Mouse (Mus musculus): ENCODE data around the gene Dglucy. TPM values are rescaled to one million over a fixed set of nuclear protein-coding genes. Genes with fewer than 3 reads are reported as not detected.

Gene Dglucy
- total and polyA plus RNA-seq, 2 experiments from 2014 or later, result 7.9 to 12.4 TPM

DNA sequence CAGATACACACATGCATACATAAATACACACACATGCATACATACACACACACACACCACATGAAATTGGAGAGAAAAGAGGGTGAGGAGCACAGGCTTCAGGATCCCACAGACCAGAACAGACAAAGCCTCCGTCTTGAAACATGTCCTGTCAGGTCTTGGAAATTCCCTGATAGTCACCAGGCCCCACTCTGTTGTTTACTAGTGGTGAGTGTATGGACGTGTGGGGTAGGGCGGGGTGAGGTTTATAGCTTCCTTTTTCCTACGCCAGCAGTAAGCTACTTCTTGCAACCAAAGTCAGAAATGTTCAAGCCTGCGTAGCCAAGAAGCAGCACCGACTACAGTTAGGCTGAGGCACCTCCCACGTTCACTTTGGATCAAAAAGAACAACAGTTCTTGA, 104.3 kb downstream of the Dglucy start:
- TF ChIP-seq CTCF (IDR thresholded peaks at IDR 0.05; ENCODE audit: low read depth) (no peak), EP300 (IDR thresholded peaks at IDR 0.05; ENCODE audit: low read depth) (no peak)
- H3K9ac ChIP-seq (replicated peaks; ENCODE audit: low read depth, low read length), result no peak overlapping the region
- no peak overlapping the region for H3K4me2 ChIP-seq (ENCODE audit: low read depth, low read length)
- H3K4me3 ChIP-seq (ENCODE audit: low read depth, low read length), result no peak overlapping the region
- H3K27ac ChIP-seq (ENCODE audit: low read depth), result no peak overlapping the region
- ATAC-seq (ENCODE audit: insufficient read depth, low read depth) (no peak), DNase-seq (ENCODE audit: low spot score) (no peak)
- H3K27me3 ChIP-seq (ENCODE audit: control insufficient read depth, insufficient read depth, low read length), result no peaks in the 10 kb centered on the region
- WGBS, result 64% methylated on average over 7 of the region's 7 CpGs
- no peaks in the 10 kb centered on the region for H3K9me3 ChIP-seq (replicated peaks; ENCODE audit: control insufficient read depth, low read length)
- H3K36me3 ChIP-seq (replicated peaks; ENCODE audit: control insufficient read depth, insufficient read depth, low read length), result 0 out of 2 replicates have a peak, but pooled peaks cover 1% of the 10 kb centered on the region
- no peaks in the 10 kb centered on the region for H3K4me1 ChIP-seq (ENCODE audit: control insufficient read depth, insufficient read depth)

DNA sequence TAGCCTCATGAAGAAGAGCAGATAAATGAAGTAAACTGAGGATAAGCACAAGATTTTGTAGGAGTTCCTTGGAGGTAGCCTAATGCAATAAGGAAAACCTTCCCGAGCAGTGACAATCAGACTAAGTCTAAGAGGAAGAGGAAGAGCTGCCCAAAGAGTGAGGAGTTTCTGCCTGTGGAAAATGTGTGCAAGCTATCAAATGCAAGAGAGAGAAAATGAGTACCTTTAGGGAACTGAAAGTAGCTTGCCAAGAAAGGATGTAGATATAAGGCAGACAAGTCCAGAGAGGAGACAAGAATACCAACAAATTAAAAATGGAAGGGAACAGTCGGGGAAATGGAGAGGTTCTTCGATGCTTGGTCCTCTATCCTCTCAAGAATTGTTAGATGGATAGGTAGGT, 106.7 kb downstream of the Dglucy start:
- ATAC-seq (ENCODE audit: insufficient read depth, low read depth), result no peak
- TF ChIP-seq EP300 (IDR thresholded peaks at IDR 0.05; ENCODE audit: low read depth) (no peak), CTCF (IDR thresholded peaks at IDR 0.05; ENCODE audit: low read depth) (no peak)
- Histone ChIP-seq H3K4me2 (ENCODE audit: low read depth, low read length) (no peak overlapping the region), H3K36me3 (replicated peaks; ENCODE audit: control insufficient read depth, insufficient read depth, low read length) (no peaks in the 10 kb centered on the region), H3K27me3 (ENCODE audit: control insufficient read depth, insufficient read depth, low read length) (no peaks in the 10 kb centered on the region), H3K4me1 (ENCODE audit: control insufficient read depth, insufficient read depth) (no peaks in the 10 kb centered on the region), H3K9me3 (replicated peaks; ENCODE audit: control insufficient read depth, low read length) (no peaks in the 10 kb centered on the region), H3K27ac (ENCODE audit: low read depth) (no peak overlapping the region), H3K9ac (replicated peaks; ENCODE audit: low read depth, low read length) (no peak overlapping the region), H3K4me3 (ENCODE audit: low read depth, low read length) (no peak overlapping the region)
- 88% methylated on average over 3 of the region's 3 CpGs for WGBS
- no peak for DNase-seq (ENCODE audit: low spot score)

DNA sequence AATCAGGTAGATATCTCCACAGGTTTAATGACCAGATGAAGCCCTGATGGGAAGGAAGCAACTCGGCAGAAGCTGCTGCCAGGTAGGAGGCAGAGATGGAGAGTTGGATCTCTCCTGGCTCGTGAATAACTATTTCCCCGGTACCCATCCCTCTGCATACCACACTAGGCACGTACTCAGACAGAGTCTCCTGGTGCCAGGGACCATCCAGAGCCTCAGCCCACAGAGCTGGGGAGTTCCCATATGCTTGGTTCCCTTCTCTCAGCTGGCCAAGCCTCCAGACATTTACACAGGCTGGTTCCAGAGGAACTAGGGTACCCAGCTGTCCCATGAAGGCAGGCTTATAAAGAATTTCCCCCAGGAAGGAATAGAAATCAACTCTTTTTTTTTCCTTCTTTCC, 108.0 kb downstream of the Dglucy start:
- Histone ChIP-seq H3K9ac (replicated peaks; ENCODE audit: low read depth, low read length) (no peak overlapping the region), H3K27me3 (ENCODE audit: control insufficient read depth, insufficient read depth, low read length) (no peaks in the 10 kb centered on the region), H3K4me1 (ENCODE audit: control insufficient read depth, insufficient read depth) (no peaks in the 10 kb centered on the region), H3K36me3 (replicated peaks; ENCODE audit: control insufficient read depth, insufficient read depth, low read length) (no peaks in the 10 kb centered on the region), H3K4me2 (ENCODE audit: low read depth, low read length) (no peak overlapping the region), H3K27ac (ENCODE audit: low read depth) (no peak overlapping the region), H3K9me3 (replicated peaks; ENCODE audit: control insufficient read depth, low read length) (no peaks in the 10 kb centered on the region), H3K4me3 (ENCODE audit: low read depth, low read length) (no peak overlapping the region)
- WGBS, result 78% methylated on average over 4 of the region's 4 CpGs
- no peak for DNase-seq (ENCODE audit: low spot score)
- no peak for ATAC-seq (ENCODE audit: insufficient read depth, low read depth)
- TF ChIP-seq CTCF (IDR thresholded peaks at IDR 0.05; ENCODE audit: low read depth), result no peak
- no peak for TF ChIP-seq EP300 (IDR thresholded peaks at IDR 0.05; ENCODE audit: low read depth)

DNA sequence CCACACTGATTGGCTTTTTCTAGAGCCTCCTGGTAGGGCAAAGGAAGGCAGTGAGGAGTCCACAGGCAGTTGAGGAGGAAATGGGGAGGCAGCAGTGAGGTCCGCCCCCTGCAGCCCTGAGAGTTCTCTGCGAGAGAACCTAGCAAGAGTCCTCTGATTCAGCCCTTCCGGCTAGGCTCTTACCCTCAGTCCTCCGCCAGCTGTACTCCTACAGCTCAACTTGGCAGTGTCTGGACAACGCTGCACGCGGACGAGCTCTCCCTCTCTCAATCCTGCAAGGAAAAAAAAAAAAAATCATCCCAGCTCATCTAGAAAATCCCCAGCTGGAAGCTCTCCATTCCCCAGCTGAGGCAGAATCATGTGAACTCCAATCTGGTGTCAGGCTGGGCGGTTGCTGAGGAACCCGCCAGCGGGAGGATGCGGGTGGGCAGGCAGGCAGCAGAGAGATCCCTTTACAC, 109.0 kb downstream of the Dglucy start:
- H3K9ac ChIP-seq (replicated peaks; ENCODE audit: low read depth, low read length), result no peak overlapping the region
- no peak overlapping the region for H3K4me2 ChIP-seq (ENCODE audit: low read depth, low read length)
- H3K36me3 ChIP-seq (replicated peaks; ENCODE audit: control insufficient read depth, insufficient read depth, low read length), result no peaks in the 10 kb centered on the region
- no peak overlapping the region for H3K4me3 ChIP-seq (ENCODE audit: low read depth, low read length)
- 34% methylated on average over 12 of the region's 12 CpGs for WGBS
- H3K27me3 ChIP-seq (ENCODE audit: control insufficient read depth, insufficient read depth, low read length), result no peaks in the 10 kb centered on the region
- no peaks in the 10 kb centered on the region for H3K4me1 ChIP-seq (ENCODE audit: control insufficient read depth, insufficient read depth)
- peak; percentile 39 for DNase-seq (ENCODE audit: low spot score)
- no peak overlapping the region for H3K27ac ChIP-seq (ENCODE audit: low read depth)
- no peaks in the 10 kb centered on the region for H3K9me3 ChIP-seq (replicated peaks; ENCODE audit: control insufficient read depth, low read length)
- TF ChIP-seq EP300 (IDR thresholded peaks at IDR 0.05; ENCODE audit: low read depth), result no peak
- TF ChIP-seq CTCF (IDR thresholded peaks at IDR 0.05; ENCODE audit: low read depth), result no peak
- peak; percentile 53; the same call in 1 of the 2 replicates for ATAC-seq (ENCODE audit: insufficient read depth, low read depth)

DNA sequence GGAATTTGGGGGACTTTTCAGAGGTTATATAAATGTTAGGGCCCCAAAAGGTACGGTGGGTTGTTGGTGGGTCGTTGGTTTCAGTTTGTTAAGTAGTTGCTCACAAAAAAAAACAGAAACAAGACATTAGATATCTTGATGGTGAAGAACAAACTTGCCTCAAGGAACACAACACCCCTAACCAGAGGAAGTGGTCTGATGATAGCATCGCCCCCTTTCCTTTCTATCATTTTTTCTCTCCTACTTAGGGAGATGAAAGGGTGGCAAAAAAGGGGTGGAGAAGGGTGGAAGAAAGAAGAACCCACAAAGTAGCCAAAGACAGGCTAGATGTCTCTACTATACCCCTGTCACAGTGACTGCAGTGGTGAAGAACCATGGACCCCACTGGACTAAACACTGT, 111.7 kb downstream of the Dglucy start:
- Histone ChIP-seq H3K9ac (replicated peaks; ENCODE audit: low read depth, low read length) (no peak overlapping the region), H3K36me3 (replicated peaks; ENCODE audit: control insufficient read depth, insufficient read depth, low read length) (no peaks in the 10 kb centered on the region), H3K4me1 (ENCODE audit: control insufficient read depth, insufficient read depth) (no peaks in the 10 kb centered on the region), H3K27me3 (ENCODE audit: control insufficient read depth, insufficient read depth, low read length) (no peaks in the 10 kb centered on the region), H3K4me3 (ENCODE audit: low read depth, low read length) (no peak overlapping the region), H3K27ac (ENCODE audit: low read depth) (no peak overlapping the region), H3K9me3 (replicated peaks; ENCODE audit: control insufficient read depth, low read length) (no peaks in the 10 kb centered on the region), H3K4me2 (ENCODE audit: low read depth, low read length) (no peak overlapping the region)
- DNase-seq (ENCODE audit: low spot score) (no peak), ATAC-seq (ENCODE audit: insufficient read depth, low read depth) (no peak)
- 78% methylated on average over 3 of the region's 3 CpGs for WGBS
- no peak for TF ChIP-seq EP300 (IDR thresholded peaks at IDR 0.05; ENCODE audit: low read depth)
- TF ChIP-seq CTCF (IDR thresholded peaks at IDR 0.05; ENCODE audit: low read depth), result no peak

DNA sequence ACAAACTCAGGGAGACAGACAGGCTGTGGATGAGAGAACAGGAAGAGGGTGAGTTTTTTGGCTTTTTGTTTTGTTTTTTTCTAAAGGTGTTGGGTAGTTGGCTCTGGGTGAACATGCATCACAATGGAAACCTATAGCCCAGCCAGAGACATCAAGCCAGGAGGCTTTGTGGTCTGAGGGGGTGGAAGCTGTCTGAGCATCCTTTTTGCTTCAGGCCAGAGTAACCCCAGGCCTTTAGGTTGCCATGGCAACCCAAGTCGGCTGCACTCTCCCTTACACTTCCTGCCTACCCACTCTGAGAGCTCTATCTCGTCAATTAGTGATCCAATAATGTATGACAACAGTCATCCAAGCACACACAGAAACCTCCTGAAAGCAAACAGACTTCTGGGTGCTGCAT, 116.6 kb downstream of the Dglucy start:
- H3K4me2 ChIP-seq (ENCODE audit: low read depth, low read length), result no peak overlapping the region
- H3K9ac ChIP-seq (replicated peaks; ENCODE audit: low read depth, low read length), result no peak overlapping the region
- H3K36me3 ChIP-seq (replicated peaks; ENCODE audit: control insufficient read depth, insufficient read depth, low read length), result no peaks in the 10 kb centered on the region
- H3K4me3 ChIP-seq (ENCODE audit: low read depth, low read length), result no peak overlapping the region
- H3K4me1 ChIP-seq (ENCODE audit: control insufficient read depth, insufficient read depth), result no peaks in the 10 kb centered on the region
- ATAC-seq (ENCODE audit: insufficient read depth, low read depth) (no peak), DNase-seq (ENCODE audit: low spot score) (no peak)
- 33% methylated on average over 2 of the region's 2 CpGs for WGBS
- no peak for TF ChIP-seq CTCF (IDR thresholded peaks at IDR 0.05; ENCODE audit: low read depth)
- TF ChIP-seq EP300 (IDR thresholded peaks at IDR 0.05; ENCODE audit: low read depth), result no peak
- no peak overlapping the region for H3K27ac ChIP-seq (ENCODE audit: low read depth)
- H3K9me3 ChIP-seq (replicated peaks; ENCODE audit: control insufficient read depth, low read length), result no peaks in the 10 kb centered on the region
- H3K27me3 ChIP-seq (ENCODE audit: control insufficient read depth, insufficient read depth, low read length), result peaks cover 33% of the 10 kb centered on the region
